Comparison of ENCODE assay signal across 8 mouse cellular contexts in genomic region chr9:37782766-37783260, GRCm38 (mm10). TPM values are rescaled to one million over a fixed set of nuclear protein-coding genes. Genes with fewer than 3 reads are reported as not detected.
DNase-seq lines count a peak whose midpoint lies in the region; ATAC-seq lines count a peak whose summit lies in the region.

No protein-coding gene starts in this region.

- H3K4me2 ChIP-seq in embryonic facial prominence, embryonic 13.5 days, result peak overlapping the region; percentile 57

- peak; percentile 59 for ATAC-seq in embryonic facial prominence, embryonic 13.5 days (ENCODE audit: insufficient number of reproducible peaks, insufficient read depth, low FRiP score, low TSS enrichment, low read depth)

- no peaks in the 10 kb centered on the region for H3K27me3 ChIP-seq in embryonic facial prominence, embryonic 13.5 days
- no peaks in the 10 kb centered on the region for H3K27me3 ChIP-seq in hindbrain, embryonic 10.5 days (ENCODE audit: insufficient read depth, poor library complexity, severe bottlenecking)
- no peaks in the 10 kb centered on the region for H3K27me3 ChIP-seq in limb, embryonic 10.5 days (ENCODE audit: low read depth, poor library complexity, severe bottlenecking)

- H3K27ac ChIP-seq in embryonic facial prominence, embryonic 13.5 days, result peak overlapping the region; percentile 75
- H3K27ac ChIP-seq in hindbrain, embryonic 10.5 days, result peak overlapping the region; percentile 95
- H3K27ac ChIP-seq in limb, embryonic 10.5 days, result peak overlapping the region; percentile 95

- 5% methylated on average over 7 of the region's 7 CpGs for WGBS in embryonic facial prominence, embryonic 13.5 days
- WGBS in hindbrain, embryonic 10.5 days, result 2% methylated on average over 7 of the region's 7 CpGs
- WGBS in limb, embryonic 10.5 days, result 1% methylated on average over 7 of the region's 7 CpGs

- H3K9me3 ChIP-seq in embryonic facial prominence, embryonic 13.5 days, result no peaks in the 10 kb centered on the region
- H3K9me3 ChIP-seq in hindbrain, embryonic 10.5 days, result no peaks in the 10 kb centered on the region
- H3K9me3 ChIP-seq in limb, embryonic 10.5 days (replicated peaks), result no peaks in the 10 kb centered on the region

- no peaks in the 10 kb centered on the region for H3K36me3 ChIP-seq in embryonic facial prominence, embryonic 13.5 days
- no peaks in the 10 kb centered on the region for H3K36me3 ChIP-seq in hindbrain, embryonic 10.5 days
- H3K36me3 ChIP-seq in limb, embryonic 10.5 days, result no peaks in the 10 kb centered on the region

- H3K9ac ChIP-seq in embryonic facial prominence, embryonic 13.5 days, result peak overlapping the region; percentile 66

- peak overlapping the region; percentile 30 for H3K4me3 ChIP-seq in embryonic facial prominence, embryonic 13.5 days
- H3K4me3 ChIP-seq in hindbrain, embryonic 10.5 days, result peak overlapping the region; percentile 47
- peak overlapping the region; percentile 43 for H3K4me3 ChIP-seq in limb, embryonic 10.5 days

- DNase-seq in adrenal gland, adult 2 months, result peak; percentile 15
- no peak for DNase-seq in adrenal gland, adult 8-10 months
- DNase-seq in CD4-positive helper T cell, adult 2 months (ENCODE audit: low read depth, low spot score), result peak; percentile 9
- DNase-seq in hindbrain, embryonic 10.5 days (ENCODE audit: low spot score), result peak; percentile 84
- DNase-seq in limb, embryonic 10.5 days (ENCODE audit: low spot score), result peak; percentile 77
- DNase-seq in neural tube, embryonic 10.5 days (ENCODE audit: extremely low spot score, low spot score), result peak; percentile 77
- DNase-seq in spleen, adult 12 weeks (ENCODE audit: low spot score), result no peak

- peaks cover 6% of the 10 kb centered on the region for H3K4me1 ChIP-seq in embryonic facial prominence, embryonic 13.5 days
- peaks cover 13% of the 10 kb centered on the region for H3K4me1 ChIP-seq in hindbrain, embryonic 10.5 days (replicated peaks)
- H3K4me1 ChIP-seq in limb, embryonic 10.5 days, result peaks cover 12% of the 10 kb centered on the region

RNA-seq across cellular contexts. Expression of gene Olfr875, which starts 11.2 kb away (rescaled TPM):
- not detected for total RNA-seq in adrenal gland, adult 2 months (2021)
- polyA plus RNA-seq in adrenal gland, adult 2 months (2012; rRNA removed), result not detected in 2 replicates
- not detected for total RNA-seq in adrenal gland, adult 8-10 months (2022)
- not detected in 2 replicates for polyA plus RNA-seq in embryonic facial prominence, embryonic 13.5 days (2015; fragmentation: Nextera tagmentation; extraction: Ambion mirVana)
- polyA plus RNA-seq in hindbrain, embryonic 10.5 days (2016; fragmentation: Nextera tagmentation; extraction: Ambion mirVana), result not detected in 2 replicates
- not detected in 2 replicates for polyA plus RNA-seq in limb, embryonic 10.5 days (2016; fragmentation: Nextera tagmentation; extraction: Ambion mirVana)

RNA-seq across cellular contexts. Expression of gene Olfr876, which starts 20.0 kb away (rescaled TPM):
- not detected for total RNA-seq in adrenal gland, adult 2 months (2021)
- polyA plus RNA-seq in adrenal gland, adult 2 months (2012; rRNA removed), result not detected in 2 replicates
- total RNA-seq in adrenal gland, adult 8-10 months (2022), result not detected
- not detected in 2 replicates for polyA plus RNA-seq in embryonic facial prominence, embryonic 13.5 days (2015; fragmentation: Nextera tagmentation; extraction: Ambion mirVana)
- not detected in 2 replicates for polyA plus RNA-seq in hindbrain, embryonic 10.5 days (2016; fragmentation: Nextera tagmentation; extraction: Ambion mirVana)
- not detected in 2 replicates for polyA plus RNA-seq in limb, embryonic 10.5 days (2016; fragmentation: Nextera tagmentation; extraction: Ambion mirVana)

RNA-seq across cellular contexts. Expression of gene Olfr874, which starts 37.9 kb away (rescaled TPM):
- total RNA-seq in adrenal gland, adult 2 months (2021), result not detected
- polyA plus RNA-seq in adrenal gland, adult 2 months (2012; rRNA removed), result not detected in 2 replicates
- total RNA-seq in adrenal gland, adult 8-10 months (2022), result not detected
- 0.10 TPM in 1 of 2 replicates, not detected in the other for polyA plus RNA-seq in embryonic facial prominence, embryonic 13.5 days (2015; fragmentation: Nextera tagmentation; extraction: Ambion mirVana)
- polyA plus RNA-seq in hindbrain, embryonic 10.5 days (2016; fragmentation: Nextera tagmentation; extraction: Ambion mirVana), result not detected in 2 replicates
- not detected in 2 replicates for polyA plus RNA-seq in limb, embryonic 10.5 days (2016; fragmentation: Nextera tagmentation; extraction: Ambion mirVana)

Comparison
In these comparisons a context has a peak if more than half of its experiments do, and no peak if none do; other contexts are left out.
1. DNase-seq: peak in adrenal gland, adult 2 months (single experiment), CD4-positive helper T cell, adult 2 months (single experiment), hindbrain, embryonic 10.5 days (single experiment), limb, embryonic 10.5 days (single experiment) and neural tube, embryonic 10.5 days (single experiment); none in adrenal gland, adult 8-10 months (single experiment) and spleen, adult 12 weeks (single experiment).
2. Peak in every context shown above with its lines, with median percentiles within 50 percentile points of each other: H3K27ac ChIP-seq and H3K4me3 ChIP-seq.